9 mouse cellular contexts compared by ENCODE assay signal in genomic region chr2:33309426-33309825, GRCm38 (mm10).
DNase-seq lines count a peak whose midpoint lies in the region; ATAC-seq and TF ChIP-seq lines count a peak whose summit lies in the region.
"Had no signal": no experiment of that assay in that cellular context is flagged by ENCODE, and none has a peak within 500 bp of the region (broad histone marks: within the 10 kb centered on the region; RNA-seq: fewer than 3 reads in every experiment).

No protein-coding gene starts in this region.

- H3K4me2 ChIP-seq in neural tube, embryonic 13.5 days: no peak overlapping the region
- H3K4me2 ChIP-seq in stomach, postnatal 0 days (replicated peaks; ENCODE audit: low read depth): no peak overlapping the region

- H3K36me3 ChIP-seq in neural tube, embryonic 13.5 days: peaks cover 16% of the 10 kb centered on the region; the same call in 1 of the 2 replicates
- no peaks in the 10 kb centered on the region for H3K36me3 ChIP-seq in stomach, postnatal 0 days (ENCODE audit: control insufficient read depth, insufficient read depth, low read length)

- no peak overlapping the region for H3K4me3 ChIP-seq in neural tube, embryonic 13.5 days
- H3K4me3 ChIP-seq in stomach, postnatal 0 days (ENCODE audit: low read depth, low read length): no peak overlapping the region

- H3K4me1 ChIP-seq in neural tube, embryonic 13.5 days (replicated peaks): peaks cover 14% of the 10 kb centered on the region
- H3K4me1 ChIP-seq in stomach, postnatal 0 days (replicated peaks; ENCODE audit: control insufficient read depth, insufficient read depth): no peaks in the 10 kb centered on the region

- DNase-seq in heart, adult 18-20 months: peak; percentile 30 to 38
- DNase-seq in heart, adult 9 months (ENCODE audit: low spot score in 2 of 2): no peak
- no peak for DNase-seq in neural tube, embryonic 10.5 days (ENCODE audit: extremely low spot score, low spot score)
- peak; percentile 73 to 80 for DNase-seq in layer of hippocampus, postnatal 10 days (ENCODE audit: low spot score in 2 of 2)
- peak; percentile 53 for DNase-seq in right cerebral cortex, postnatal 4 days
- no peak for DNase-seq in stomach, postnatal 0 days (ENCODE audit: low spot score)
- no peak for DNase-seq in lung, postnatal 14 days

- H3K9me3 ChIP-seq in neural tube, embryonic 13.5 days: no peaks in the 10 kb centered on the region
- H3K9me3 ChIP-seq in stomach, postnatal 0 days (ENCODE audit: control insufficient read depth, low read length): no peaks in the 10 kb centered on the region

- WGBS in neural tube, embryonic 13.5 days: 77% methylated on average over 9 of the region's 9 CpGs
- WGBS in stomach, postnatal 0 days: 84% methylated on average over 9 of the region's 9 CpGs

- TF ChIP-seq CTCF in stomach, postnatal 0 days (IDR thresholded peaks at IDR 0.05; ENCODE audit: low read depth): no peak

- no peaks in the 10 kb centered on the region for H3K27me3 ChIP-seq in neural tube, embryonic 13.5 days
- no peaks in the 10 kb centered on the region for H3K27me3 ChIP-seq in stomach, postnatal 0 days (ENCODE audit: control insufficient read depth, insufficient read depth, low read length)

- peak overlapping the region; percentile 62 for H3K27ac ChIP-seq in neural tube, embryonic 13.5 days (replicated peaks)
- no peak overlapping the region for H3K27ac ChIP-seq in stomach, postnatal 0 days (replicated peaks)
- H3K27ac ChIP-seq: kidney, postnatal 0 days had no signal

- TF ChIP-seq EP300 in stomach, postnatal 0 days (optimal IDR thresholded peaks at IDR 0.05): no peak

- no peak overlapping the region for H3K9ac ChIP-seq in neural tube, embryonic 13.5 days
- no peak overlapping the region for H3K9ac ChIP-seq in stomach, postnatal 0 days (ENCODE audit: low read length)

- peak; percentile 72; the same call in 1 of the 2 replicates for ATAC-seq in neural tube, embryonic 13.5 days (ENCODE audit: low read depth)
- ATAC-seq in stomach, postnatal 0 days (ENCODE audit: low FRiP score, low TSS enrichment): no peak

Comparison
In these comparisons a context has a peak if more than half of its experiments do, and no peak if none do; other contexts are left out.
1. DNase-seq: peak in heart, adult 18-20 months (2 of 2), layer of hippocampus, postnatal 10 days (2 of 2) and right cerebral cortex, postnatal 4 days (single experiment); none in heart, adult 9 months (0 of 2), neural tube, embryonic 10.5 days (single experiment), stomach, postnatal 0 days (single experiment) and lung, postnatal 14 days (single experiment).